Mouse (Mus musculus) layer of hippocampus, postnatal 14 days (tissue): Measurements from ENCODE around the gene Tssk2. TPM values are rescaled to one million over a fixed set of nuclear protein-coding genes. Genes with fewer than 3 reads are reported as not detected.

ENCODE experiments used
- DNase-seq, 2 experiments: peaks; one replicate each; pipeline ENCODE4 v3.0.0; 2021 to 2022; ENCODE audit warnings: low spot score in 2 of 2, mixed read lengths in 1 of 2
- total RNA-seq, 2 experiments: library from RNA; stranded (reverse); gene quantifications; 2 replicates each; pipeline ENCODE4 v1.2.3; 2021

Gene Tssk2
- total RNA-seq, 2 experiments from 2014 or later: not detected

- no peak for DNase-seq
Observed at GRCm38 (mm10) chr16:17945081-17945831, 46.8 kb downstream of the Tssk2 start.

GRCm38 (mm10) chr16:17949421-17949877 is 51.0 kb downstream of the Tssk2 start:
- no peak for DNase-seq

Other genes starting within 250 kb of the Tssk2 start
- 10 to 100 TPM; 65.4 to 80.2 TPM for gene Med15, start 165.7 kb upstream of the Tssk2 start, total RNA-seq
- 100 to 1,000 TPM in 1 of 2 experiments, 10 to 100 TPM in 1; 91.8 to 108 TPM for gene Klhl22, start 139.0 kb upstream of the Tssk2 start, total RNA-seq
- 1 to 10 TPM; 3.9 TPM for gene Scarf2, start 101.4 kb upstream of the Tssk2 start, total RNA-seq
- 1 to 10 TPM; 5.8 to 6.3 TPM for gene B830017H08Rik, start 65.5 kb upstream of the Tssk2 start, total RNA-seq
- gene Car15, start 60.3 kb upstream of the Tssk2 start, total RNA-seq: 10 to 100 TPM; 12.9 to 13.8 TPM
- 1 to 10 TPM; 1.9 to 2.4 TPM for gene Gm20518, start 7.0 kb upstream of the Tssk2 start, total RNA-seq
- not detected for gene Tssk1, start 4.4 kb upstream of the Tssk2 start, total RNA-seq
- 100 to 1,000 TPM; 105 to 111 TPM for gene Dgcr2, start 75 bp upstream of the Tssk2 start, total RNA-seq
- 10 to 100 TPM; 27.8 to 32.2 TPM for gene Ess2, start 12.7 kb downstream of the Tssk2 start, total RNA-seq
- not detected for gene Gsc2, start 16.4 kb downstream of the Tssk2 start, total RNA-seq
- gene Slc25a1, start 29.6 kb downstream of the Tssk2 start, total RNA-seq: 10 to 100 TPM; 60.4 to 61.2 TPM
- gene Vpreb2, start 81.8 kb downstream of the Tssk2 start, total RNA-seq: under 1 TPM in 1 of 2 experiments, not detected in 1; 0.99 TPM
- 10 to 100 TPM; 85.1 to 86.3 TPM for gene Dgcr6, start 154.2 kb downstream of the Tssk2 start, total RNA-seq
- 10 to 100 TPM; 31.0 to 43.6 TPM for gene Prodh, start 191.6 kb downstream of the Tssk2 start, total RNA-seq
- 10 to 100 TPM; 77.1 to 85.6 TPM for gene Rtn4r, start 229.0 kb downstream of the Tssk2 start, total RNA-seq